Mouse (Mus musculus) layer of hippocampus, adult 2 months (tissue): Measurements from ENCODE around the gene Pcsk6. TPM values are rescaled to one million over a fixed set of nuclear protein-coding genes. Genes with fewer than 3 reads are reported as not detected.

ENCODE experiments used
- DNase-seq, 2 experiments: peaks; one replicate each; pipeline ENCODE4 v3.0.0; 2022; ENCODE audit warnings: low spot score in 2 of 2
- H3K27ac ChIP-seq: fragments of 200-600 bp; 2 replicates; pipeline ENCODE4 v1.8.1; 2022
- H3K4me3 ChIP-seq: fragments of 200-600 bp; 2 replicates; pipeline ENCODE4 v1.8.1; 2022; ENCODE audit warnings: mild to moderate bottlenecking
- CTCF ChIP-seq: fragments of 200-600 bp; conservative IDR thresholded peaks from 2 replicates; pipeline ENCODE4 v1.8.1; 2022; ENCODE audit warnings: antibody characterized with exemption, mild to moderate bottlenecking, moderate library complexity
- total RNA-seq, 2 experiments: library from RNA; stranded (reverse); gene quantifications; 2 replicates each; pipeline ENCODE4 v1.2.3; 2021

The Pcsk6 gene
- total RNA-seq, 2 experiments from 2014 or later = 16.4 to 17.1 TPM

DNA sequence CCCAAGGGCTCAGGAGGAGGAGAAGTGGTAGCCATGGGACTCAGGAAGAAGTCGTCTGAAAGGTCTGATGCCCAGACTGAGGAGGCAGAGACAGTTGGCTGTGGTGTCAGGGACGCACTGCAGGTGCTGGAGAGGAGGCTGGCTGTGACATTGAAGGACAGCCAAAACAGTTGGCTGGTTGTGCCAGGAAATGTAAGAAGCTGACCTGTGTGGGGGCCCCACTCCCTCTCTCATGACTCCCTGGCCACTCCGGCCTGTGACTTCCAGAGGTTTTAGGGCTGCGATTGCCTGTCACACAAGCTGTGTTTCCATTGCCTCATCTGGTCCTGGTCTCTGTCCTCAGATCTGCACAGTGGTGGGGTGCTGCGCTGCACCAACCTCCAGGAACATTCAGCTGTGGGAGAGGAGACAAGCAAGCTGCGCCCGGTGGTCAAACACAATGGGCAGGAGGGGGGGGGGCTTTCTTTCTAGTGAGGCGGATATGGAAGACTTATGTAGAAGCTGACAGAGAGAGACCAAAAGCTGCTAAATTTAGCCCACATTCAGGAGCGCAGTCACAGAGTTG lies 30.8 kb downstream of the Pcsk6 start:
- Histone ChIP-seq H3K27ac (no peak overlapping the region), H3K4me3 (no peak overlapping the region)
- DNase-seq = no peak
- no peak for TF ChIP-seq CTCF

DNA sequence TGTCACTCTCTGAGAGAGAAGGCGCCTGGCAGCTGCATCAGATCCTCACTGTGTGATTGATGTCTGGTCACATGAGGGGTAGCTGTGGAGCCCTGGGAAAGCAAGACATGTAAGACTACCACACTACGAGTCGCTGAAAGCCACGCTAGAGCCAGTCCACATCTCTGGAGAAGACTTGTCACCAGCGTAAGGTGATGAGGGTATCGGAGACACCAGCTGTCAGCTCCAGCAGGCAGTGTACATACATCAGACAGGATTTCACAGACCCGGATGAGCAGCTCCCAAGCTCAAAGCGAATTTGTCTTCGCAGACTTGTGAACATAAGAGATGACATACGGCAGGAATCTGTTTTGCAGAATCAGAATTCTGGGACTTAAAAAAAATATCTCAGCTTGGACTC lies 32.0 kb downstream of the Pcsk6 start:
- peak; percentile 55 to 65 for DNase-seq
- TF ChIP-seq CTCF = no peak
- H3K27ac ChIP-seq = no peak overlapping the region
- H3K4me3 ChIP-seq = no peak overlapping the region

DNA sequence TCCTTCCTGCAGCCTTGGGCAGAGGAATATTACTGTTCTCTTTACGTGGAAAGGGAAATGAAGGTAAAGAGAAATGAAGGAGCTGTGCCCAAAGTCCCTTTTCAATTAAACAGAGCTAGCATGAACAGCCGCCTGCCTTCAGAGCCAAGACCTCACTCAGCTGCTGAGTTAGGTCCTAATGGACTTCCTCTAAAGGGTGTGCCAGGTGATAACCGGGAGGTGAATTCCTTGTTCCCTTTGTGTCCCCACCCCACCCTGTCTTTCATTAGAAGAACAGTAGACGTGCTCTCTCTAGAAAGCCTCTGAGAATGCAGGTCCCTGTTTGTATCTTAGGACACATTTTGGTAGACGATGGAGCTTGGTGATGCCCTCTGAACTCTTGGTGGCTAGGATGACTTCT lies 33.7 kb downstream of the Pcsk6 start:
- H3K27ac ChIP-seq = no peak overlapping the region
- no peak overlapping the region for H3K4me3 ChIP-seq
- no peak for TF ChIP-seq CTCF
- DNase-seq = no peak

DNA sequence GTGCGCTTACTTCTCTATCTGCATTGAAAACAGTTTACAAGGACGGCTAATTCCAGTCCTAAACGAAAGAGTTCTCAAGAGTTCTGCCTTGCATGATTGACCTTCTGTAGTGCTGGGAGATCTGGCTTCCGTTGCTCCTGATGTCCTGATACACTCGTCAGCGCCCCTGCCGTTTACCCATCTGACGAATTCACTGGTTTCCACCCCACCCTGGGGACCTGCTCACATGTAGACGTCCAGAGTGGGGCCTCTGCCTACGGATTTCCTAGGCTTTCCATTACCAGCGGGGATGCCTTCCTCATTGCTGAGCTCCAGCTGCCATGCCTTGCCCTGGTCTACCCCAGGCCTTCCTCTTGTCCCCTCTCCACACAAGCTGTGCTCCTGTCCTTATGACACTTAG lies 39.7 kb downstream of the Pcsk6 start:
- DNase-seq = no peak
- Histone ChIP-seq H3K4me3 (no peak overlapping the region), H3K27ac (peak overlapping the region; percentile 81)
- TF ChIP-seq CTCF = no peak

DNA sequence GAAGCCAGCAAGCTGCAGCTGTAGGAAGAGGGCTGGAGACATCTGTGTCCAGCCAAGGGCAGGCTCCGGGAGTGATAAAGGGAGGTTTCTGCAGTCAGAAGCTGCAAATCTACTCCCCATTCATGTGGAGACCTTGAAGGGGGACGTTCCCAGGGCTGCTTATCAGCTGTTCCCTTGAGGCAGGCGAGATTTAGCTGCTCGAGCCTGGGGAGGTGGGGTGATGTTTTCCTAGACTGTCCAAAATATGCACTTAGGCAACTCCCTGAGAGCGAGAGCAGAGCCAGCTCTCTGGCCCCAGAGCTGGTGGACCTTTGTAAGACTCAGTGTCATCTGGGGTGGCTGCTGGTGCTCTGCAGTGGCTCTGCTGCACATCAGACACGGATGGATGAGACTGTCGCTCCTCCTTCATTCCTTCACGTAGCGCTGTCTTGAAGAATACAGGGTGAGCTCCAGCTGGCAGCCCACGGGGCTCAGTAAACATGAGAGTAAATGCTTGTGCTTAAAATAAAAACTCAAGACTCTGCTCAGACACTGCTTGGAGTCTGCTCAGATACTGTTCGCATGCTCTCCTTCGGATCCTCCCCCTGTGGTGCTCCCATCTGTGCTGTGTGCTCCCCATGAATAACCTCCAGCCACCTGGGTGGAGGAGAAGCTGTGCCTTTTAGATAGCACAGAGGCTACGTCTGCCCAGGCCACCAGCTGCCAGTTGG lies 41.1 kb downstream of the Pcsk6 start:
- TF ChIP-seq CTCF = no peak
- peak overlapping the region; percentile 81 for H3K27ac ChIP-seq
- no peak overlapping the region; the same call in 1 of the 2 replicates for H3K4me3 ChIP-seq
- DNase-seq = peak; percentile 10 to 25

DNA sequence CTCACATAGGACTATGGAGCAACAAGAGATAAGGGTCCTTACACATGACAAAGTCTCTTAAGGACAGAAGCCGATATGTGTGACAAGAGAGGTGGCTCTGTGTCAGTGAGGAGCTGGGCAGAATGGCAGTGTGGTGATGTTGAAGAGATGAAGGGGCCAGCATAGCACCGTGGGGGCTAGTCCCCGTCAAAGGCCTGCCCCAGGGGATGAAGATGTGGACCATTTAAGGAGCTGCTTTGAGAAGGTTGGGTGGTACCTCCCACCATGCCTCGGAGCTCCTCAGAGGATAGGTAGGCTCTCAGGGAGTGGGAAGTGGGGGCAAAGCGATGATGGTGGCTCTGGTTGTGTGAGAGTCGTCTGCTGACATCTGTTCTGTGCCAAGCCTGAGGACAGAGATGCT lies 41.9 kb downstream of the Pcsk6 start:
- Histone ChIP-seq H3K4me3 (no peak overlapping the region), H3K27ac (no peak overlapping the region; the same call in 1 of the 2 replicates)
- no peak for DNase-seq
- TF ChIP-seq CTCF = no peak

DNA sequence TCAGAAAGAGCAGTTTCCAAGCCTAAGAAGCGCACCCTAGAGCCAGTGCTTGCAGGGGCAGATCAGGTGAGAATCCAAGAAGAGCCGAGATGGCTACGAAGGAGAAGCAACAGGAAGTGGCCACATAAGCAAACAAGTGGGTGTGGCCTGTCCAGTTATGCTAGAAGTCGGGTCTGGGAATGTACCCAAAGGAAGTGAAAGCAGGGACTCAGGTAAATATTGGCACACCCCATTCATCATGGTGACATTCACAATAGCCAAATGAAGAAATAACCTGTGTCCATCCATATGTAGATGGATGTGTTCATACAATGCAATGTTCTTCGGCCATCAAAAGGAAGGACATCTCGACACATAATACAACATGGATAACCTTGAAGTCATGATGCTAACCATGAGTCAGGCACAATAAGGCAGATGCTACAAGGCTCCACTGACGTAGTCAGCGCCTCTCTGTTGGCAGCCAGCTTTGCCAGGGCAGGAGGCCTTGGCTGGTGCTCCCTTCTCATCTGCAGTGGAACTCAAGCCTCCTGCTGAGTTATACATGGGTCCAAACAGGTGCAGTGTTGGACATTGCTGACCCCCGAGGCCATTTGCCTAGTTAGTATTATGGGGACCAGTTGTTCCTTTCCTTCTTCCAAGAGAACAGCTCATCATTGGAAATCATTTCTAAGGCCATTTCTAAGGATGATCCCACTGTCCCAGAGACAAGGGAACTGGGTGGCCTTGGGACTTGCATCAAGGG lies 45.2 kb downstream of the Pcsk6 start:
- H3K27ac ChIP-seq = no peak overlapping the region
- no peak overlapping the region for H3K4me3 ChIP-seq
- TF ChIP-seq CTCF = no peak
- DNase-seq = no peak

DNA sequence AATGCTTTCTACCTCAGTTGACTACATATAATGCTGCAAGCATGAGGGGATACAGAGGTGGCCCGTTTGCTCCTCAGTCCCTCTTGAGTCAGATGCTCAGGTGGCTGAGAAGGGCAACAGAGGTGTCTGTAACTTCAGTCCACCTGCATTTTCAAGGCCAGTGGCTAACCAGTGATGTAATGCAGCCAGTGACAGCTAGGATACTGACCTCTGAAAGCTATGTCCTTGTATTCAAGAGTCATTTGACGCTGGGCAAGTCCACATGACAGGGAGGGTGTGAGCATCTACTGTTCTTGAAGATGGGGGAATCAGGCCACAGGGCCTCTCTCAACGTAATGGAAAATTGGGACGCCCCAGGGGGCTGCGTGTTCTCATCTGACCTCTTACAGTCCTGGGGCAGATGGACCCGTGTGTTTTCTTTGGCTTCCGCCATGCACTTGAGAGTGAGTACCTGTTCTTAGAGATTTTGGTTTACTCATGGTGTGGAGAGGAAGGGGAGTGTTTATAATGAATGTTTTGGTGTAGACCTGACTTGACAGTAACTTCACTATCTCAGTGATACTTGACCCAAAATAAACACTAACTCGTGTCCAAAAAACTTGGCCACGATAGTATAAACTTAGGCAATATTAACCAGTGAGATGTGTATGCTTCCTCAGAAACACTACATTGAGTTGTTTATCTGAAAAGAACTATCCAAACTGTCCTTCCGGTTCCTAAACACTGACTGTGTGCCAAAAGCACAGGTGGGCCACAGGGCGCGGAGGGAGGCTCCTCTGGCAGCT lies 48.0 kb downstream of the Pcsk6 start:
- H3K4me3 ChIP-seq = no peak overlapping the region
- no peak overlapping the region for H3K27ac ChIP-seq
- no peak for TF ChIP-seq CTCF
- no peak for DNase-seq

DNA sequence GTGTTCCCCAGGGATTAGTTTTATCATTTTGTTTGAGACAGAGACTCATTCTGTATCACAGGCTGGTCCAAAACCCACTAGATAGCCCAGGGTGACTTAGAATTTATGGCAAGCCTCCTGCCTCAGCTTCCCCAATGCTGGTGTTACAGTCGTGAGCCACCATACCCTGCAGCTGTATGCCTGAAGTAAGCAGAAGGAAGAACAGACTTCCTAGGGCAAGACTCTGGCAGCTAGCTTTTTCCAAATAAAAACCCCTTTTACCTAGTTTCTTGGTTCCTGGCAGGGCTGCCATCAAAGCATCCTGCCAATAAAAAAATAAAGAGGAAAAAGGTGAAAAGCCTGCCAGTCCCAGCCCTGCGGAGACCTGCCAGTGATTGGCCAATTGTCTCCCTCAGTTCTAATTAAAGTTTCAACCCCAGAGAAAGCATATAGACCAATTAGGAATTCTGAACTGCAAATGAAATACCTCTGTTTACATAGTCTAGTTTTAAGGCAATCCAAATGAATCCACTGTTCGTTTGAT lies 51.6 kb downstream of the Pcsk6 start:
- peak in 1 of 2 experiments; percentile 5 for DNase-seq
- Histone ChIP-seq H3K27ac (no peak overlapping the region), H3K4me3 (no peak overlapping the region)
- no peak for TF ChIP-seq CTCF

DNA sequence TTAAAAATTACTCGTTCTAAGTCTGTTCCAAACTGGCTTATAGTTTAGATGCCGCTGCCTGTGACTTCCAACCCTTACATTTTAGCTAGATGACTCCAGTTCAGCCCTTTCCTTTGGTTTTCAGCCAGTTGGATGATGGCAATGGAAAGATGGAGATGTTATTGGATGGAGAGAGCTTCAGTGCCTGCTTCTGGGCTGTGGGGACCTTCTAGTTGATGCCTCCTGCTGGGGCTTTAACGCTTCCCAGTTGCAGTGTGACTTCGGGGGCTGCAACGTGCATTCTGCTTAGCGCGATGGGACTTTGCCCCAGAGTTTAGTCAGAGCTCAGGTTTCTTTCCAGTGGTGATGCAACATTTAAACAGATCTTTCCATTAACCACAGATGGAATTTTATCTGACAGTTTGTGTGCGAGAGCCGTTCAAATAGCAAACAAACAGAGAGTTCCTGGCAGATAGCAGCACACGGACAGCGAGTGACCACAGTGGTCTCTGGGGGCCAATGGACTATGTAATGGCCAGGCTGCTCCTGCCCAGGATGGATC lies 53.3 kb downstream of the Pcsk6 start:
- Histone ChIP-seq H3K4me3 (no peak overlapping the region), H3K27ac (no peak overlapping the region)
- no peak for TF ChIP-seq CTCF
- DNase-seq = no peak

DNA sequence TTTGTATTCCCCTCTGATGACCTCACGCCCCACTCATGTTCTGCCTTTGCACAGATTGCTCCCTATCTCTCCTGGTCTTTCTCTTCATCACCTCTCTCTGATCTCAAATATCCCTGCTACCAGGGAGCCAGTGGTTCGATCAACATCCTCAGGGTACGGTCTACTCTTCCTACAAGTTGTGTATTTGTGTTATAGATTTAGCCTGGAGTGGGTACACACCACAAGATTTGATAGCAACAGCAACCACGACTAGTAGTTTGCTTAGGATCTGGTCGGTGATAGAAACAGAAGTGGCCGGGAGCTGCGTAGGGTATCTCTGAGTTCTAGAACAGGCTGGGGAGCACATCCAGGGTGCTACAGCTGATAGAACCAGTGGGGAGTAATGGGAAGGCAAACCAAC lies 54.3 kb downstream of the Pcsk6 start:
- Histone ChIP-seq H3K4me3 (no peak overlapping the region), H3K27ac (no peak overlapping the region)
- DNase-seq = no peak
- TF ChIP-seq CTCF = no peak

DNA sequence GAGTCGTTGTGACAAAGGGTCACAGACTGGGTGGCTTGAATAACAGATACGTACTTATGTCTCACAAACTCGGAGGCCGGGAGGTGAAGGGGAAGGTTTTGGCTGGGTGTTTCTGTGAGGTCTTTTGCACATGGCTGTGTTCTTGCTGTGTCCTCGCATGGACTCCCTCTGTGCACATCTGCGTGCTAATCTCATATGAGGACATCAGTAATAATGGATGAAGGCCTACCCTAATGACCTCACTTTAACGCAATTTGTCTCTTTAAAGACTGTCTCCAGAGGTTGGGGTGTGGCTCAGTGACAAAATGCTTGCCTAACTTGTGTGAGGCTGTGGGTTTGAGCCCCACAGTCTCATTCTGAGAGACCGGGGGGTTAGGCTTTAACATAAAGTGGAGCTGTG lies 55.0 kb downstream of the Pcsk6 start:
- TF ChIP-seq CTCF = no peak
- Histone ChIP-seq H3K27ac (no peak overlapping the region), H3K4me3 (no peak overlapping the region)
- no peak for DNase-seq
